Mouse (Mus musculus) E14TG2a.4 (cell line): Measurements from ENCODE around the gene Tox3.

ENCODE experiments used
- CTCF ChIP-seq: conservative IDR thresholded peaks from 2 replicates; pipeline ENCODE4 v1.5.1; 2014; ENCODE audit warnings: low read length
- NANOG ChIP-seq: IDR thresholded peaks from 2 replicates; pipeline ENCODE4 v1.6.1; 2014; ENCODE audit warnings: borderline replicate concordance, low read length, mixed read lengths

GRCm38 (mm10) chr8:90244458-90245145 is 103.5 kb downstream of the Tox3 start:
- TF ChIP-seq CTCF, result no peak
- TF ChIP-seq NANOG, result peak; percentile 26; the same call in 1 of the 2 replicates
